Mouse (Mus musculus): ENCODE measurements around the gene Folh1. TPM values are rescaled to one million over a fixed set of nuclear protein-coding genes. Genes with fewer than 3 reads are reported as not detected.

Folh1 gene
- polyA plus RNA-seq, 1 experiment from 2014 or later: not detected

GRCm38 (mm10) chr7:86688030-86688429, 87.7 kb downstream of the Folh1 start, which contains the start of gene Olfr292:
Olfr292 (plus strand) TSS chr7:86688330.
- Histone ChIP-seq H3K4me3 (ENCODE audit: low read depth, low read length) (no peak within 1 kb of the TSS), H3K27me3 (ENCODE audit: control insufficient read depth, insufficient read depth, low read length) (no peaks in the 10 kb centered on the region), H3K4me1 (replicated peaks; ENCODE audit: control insufficient read depth, insufficient read depth, low read length) (no peaks in the 10 kb centered on the region), H3K9me3 (ENCODE audit: control insufficient read depth, low read length) (no peaks in the 10 kb centered on the region), H3K9ac (ENCODE audit: low read depth, low read length) (no peak within 1 kb of the TSS), H3K27ac (ENCODE audit: low read depth, low read length) (no peak within 1 kb of the TSS), H3K36me3 (ENCODE audit: control insufficient read depth, insufficient read depth, low read length) (no peaks in the 10 kb centered on the region), H3K4me2 (replicated peaks; ENCODE audit: low read depth, low read length) (no peak within 1 kb of the TSS)
- ATAC-seq (ENCODE audit: low FRiP score): no peak
- no peak for DNase-seq (ENCODE audit: low spot score)

Other genes with a start within 250 kb of the Folh1 start
- gene Olfr295, start 192.1 kb downstream of the Folh1 start, polyA plus RNA-seq (2014; fragmentation: Nextera tagmentation; extraction: Ambion mirVana): not detected in 2 replicates
- not detected in 2 replicates for gene Olfr294, start 159.3 kb downstream of the Folh1 start, polyA plus RNA-seq (2014; fragmentation: Nextera tagmentation; extraction: Ambion mirVana)
- not detected in 2 replicates for gene Olfr293, start 126.9 kb downstream of the Folh1 start, polyA plus RNA-seq (2014; fragmentation: Nextera tagmentation; extraction: Ambion mirVana)
- gene Olfr292, start 87.6 kb downstream of the Folh1 start, polyA plus RNA-seq (2014; fragmentation: Nextera tagmentation; extraction: Ambion mirVana): not detected in 2 replicates
- not detected in 2 replicates for gene Vmn2r77, start 19.1 kb upstream of the Folh1 start, polyA plus RNA-seq (2014; fragmentation: Nextera tagmentation; extraction: Ambion mirVana)
- gene Vmn2r78, start 139.2 kb upstream of the Folh1 start, polyA plus RNA-seq (2014; fragmentation: Nextera tagmentation; extraction: Ambion mirVana): not detected in 2 replicates
- gene Vmn2r79, start 220.2 kb upstream of the Folh1 start, polyA plus RNA-seq (2014; fragmentation: Nextera tagmentation; extraction: Ambion mirVana): not detected in 2 replicates

Data from hindbrain, embryonic 11.5 days (tissue).